Mouse (Mus musculus): ENCODE data around the gene A930033H14Rik. TPM values are rescaled to one million over a fixed set of nuclear protein-coding genes. Genes with fewer than 3 reads are reported as not detected.

The A930033H14Rik gene
- polyA plus RNA-seq, 1 experiment from 2014 or later: 2.0 TPM

DNA sequence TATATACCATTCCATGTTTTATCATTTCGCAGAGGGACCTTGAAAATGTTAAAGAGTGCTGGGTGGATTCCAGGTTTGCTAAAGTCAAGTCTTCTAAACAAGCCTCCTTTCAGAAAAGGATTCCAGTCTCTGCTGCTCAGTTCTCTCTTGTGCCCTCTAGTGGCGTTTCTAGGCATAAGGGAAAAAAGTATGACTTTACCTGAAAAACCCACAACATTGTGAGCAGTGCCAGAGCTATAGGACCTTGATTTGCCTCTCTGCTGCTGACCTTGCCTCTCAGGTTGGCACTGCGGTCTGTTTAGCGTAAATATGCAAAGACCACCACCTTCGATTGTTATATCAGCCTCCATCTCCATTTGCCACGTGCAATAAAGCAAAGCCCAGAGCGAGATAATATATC is 47.8 kb downstream of the A930033H14Rik start:
- H3K27ac ChIP-seq: no peak overlapping the region
- ATAC-seq (ENCODE audit: low FRiP score) (no peak), DNase-seq (ENCODE audit: low spot score) (peak; percentile 57)
- no peak overlapping the region for H3K4me2 ChIP-seq (replicated peaks)
- no peaks in the 10 kb centered on the region for H3K27me3 ChIP-seq (ENCODE audit: control insufficient read depth, insufficient read depth, low read length)
- H3K4me3 ChIP-seq (replicated peaks; ENCODE audit: low read length): no peak overlapping the region
- WGBS: 60% methylated on average over 7 of the region's 7 CpGs
- H3K9ac ChIP-seq: no peak overlapping the region
- no peaks in the 10 kb centered on the region for H3K4me1 ChIP-seq (replicated peaks; ENCODE audit: control insufficient read depth, insufficient read depth, low read length)
- peaks cover 9% of the 10 kb centered on the region; the same call in 1 of the 2 replicates for H3K9me3 ChIP-seq (ENCODE audit: control insufficient read depth, low read length)
- H3K36me3 ChIP-seq (replicated peaks; ENCODE audit: control insufficient read depth, insufficient read depth): no peaks in the 10 kb centered on the region

GRCm38 (mm10) chr10:69163216-69163615 is 49.7 kb downstream of the A930033H14Rik start:
- Histone ChIP-seq H3K9ac (no peak overlapping the region), H3K27ac (no peak overlapping the region), H3K36me3 (replicated peaks; ENCODE audit: control insufficient read depth, insufficient read depth) (no peaks in the 10 kb centered on the region), H3K4me1 (replicated peaks; ENCODE audit: control insufficient read depth, insufficient read depth, low read length) (no peaks in the 10 kb centered on the region), H3K4me2 (replicated peaks) (no peak overlapping the region), H3K4me3 (replicated peaks; ENCODE audit: low read length) (no peak overlapping the region), H3K27me3 (ENCODE audit: control insufficient read depth, insufficient read depth, low read length) (no peaks in the 10 kb centered on the region), H3K9me3 (ENCODE audit: control insufficient read depth, low read length) (peaks cover 9% of the 10 kb centered on the region; the same call in 1 of the 2 replicates)
- DNase-seq (ENCODE audit: low spot score) (no peak), ATAC-seq (ENCODE audit: low FRiP score) (no peak)
- 90% methylated on average over 5 of the region's 5 CpGs for WGBS

GRCm38 (mm10) chr10:69162577-69162976 is 50.3 kb downstream of the A930033H14Rik start:
- 90% methylated on average over 5 of the region's 5 CpGs for WGBS
- Histone ChIP-seq H3K36me3 (replicated peaks; ENCODE audit: control insufficient read depth, insufficient read depth) (no peaks in the 10 kb centered on the region), H3K9ac (no peak overlapping the region), H3K27ac (no peak overlapping the region), H3K4me1 (replicated peaks; ENCODE audit: control insufficient read depth, insufficient read depth, low read length) (no peaks in the 10 kb centered on the region), H3K4me3 (replicated peaks; ENCODE audit: low read length) (no peak overlapping the region), H3K4me2 (replicated peaks) (no peak overlapping the region), H3K9me3 (ENCODE audit: control insufficient read depth, low read length) (peaks cover 9% of the 10 kb centered on the region; the same call in 1 of the 2 replicates), H3K27me3 (ENCODE audit: control insufficient read depth, insufficient read depth, low read length) (no peaks in the 10 kb centered on the region)
- ATAC-seq (ENCODE audit: low FRiP score) (no peak), DNase-seq (ENCODE audit: low spot score) (no peak)

- Histone ChIP-seq H3K27ac (no peak overlapping the region), H3K27me3 (ENCODE audit: control insufficient read depth, insufficient read depth, low read length) (no peaks in the 10 kb centered on the region), H3K9ac (no peak overlapping the region), H3K4me2 (replicated peaks) (no peak overlapping the region), H3K9me3 (ENCODE audit: control insufficient read depth, low read length) (peaks cover 9% of the 10 kb centered on the region; the same call in 1 of the 2 replicates), H3K4me3 (replicated peaks; ENCODE audit: low read length) (no peak overlapping the region), H3K4me1 (replicated peaks; ENCODE audit: control insufficient read depth, insufficient read depth, low read length) (0 out of 2 replicates have a peak, but pooled peaks cover 3% of the 10 kb centered on the region), H3K36me3 (replicated peaks; ENCODE audit: control insufficient read depth, insufficient read depth) (no peaks in the 10 kb centered on the region)
- ATAC-seq (ENCODE audit: low FRiP score) (no peak), DNase-seq (ENCODE audit: low spot score) (no peak)
- WGBS: 83% methylated on average over 3 of the region's 3 CpGs
These were observed 51.4 kb downstream of the A930033H14Rik start for GRCm38 (mm10) chr10:69161503-69161902.

DNA sequence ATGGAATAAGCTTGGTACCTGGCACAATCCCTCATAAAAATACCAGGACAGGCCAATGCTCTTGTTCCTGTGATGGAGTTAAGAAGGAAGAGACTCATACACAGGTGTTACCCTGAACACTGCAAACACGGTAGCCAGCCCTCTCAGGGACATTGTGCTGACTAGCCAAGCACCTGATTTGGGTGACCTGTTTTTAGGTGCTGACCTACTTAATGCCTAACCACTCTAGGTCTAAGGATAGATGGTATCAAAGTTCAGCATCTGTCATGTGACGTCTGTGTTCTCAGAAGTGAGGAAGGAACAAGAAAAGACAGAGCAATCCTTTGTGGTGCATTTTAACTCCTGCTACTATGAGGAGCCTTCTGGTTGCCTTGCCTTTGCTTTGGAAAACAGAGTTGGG is 52.0 kb downstream of the A930033H14Rik start:
- Histone ChIP-seq H3K4me3 (replicated peaks; ENCODE audit: low read length) (no peak overlapping the region), H3K9ac (no peak overlapping the region), H3K9me3 (ENCODE audit: control insufficient read depth, low read length) (peaks cover 9% of the 10 kb centered on the region; the same call in 1 of the 2 replicates), H3K4me2 (replicated peaks) (no peak overlapping the region), H3K36me3 (replicated peaks; ENCODE audit: control insufficient read depth, insufficient read depth) (no peaks in the 10 kb centered on the region), H3K4me1 (replicated peaks; ENCODE audit: control insufficient read depth, insufficient read depth, low read length) (0 out of 2 replicates have a peak, but pooled peaks cover 5% of the 10 kb centered on the region), H3K27me3 (ENCODE audit: control insufficient read depth, insufficient read depth, low read length) (no peaks in the 10 kb centered on the region), H3K27ac (no peak overlapping the region)
- DNase-seq (ENCODE audit: low spot score): no peak
- ATAC-seq (ENCODE audit: low FRiP score): no peak
- 95% methylated on average over 2 of the region's 2 CpGs for WGBS

Other genes starting within 250 kb of the A930033H14Rik start
- 15.2 and 19.8 TPM in 2 replicates for gene Rhobtb1, start 61.7 kb downstream of the A930033H14Rik start, polyA plus RNA-seq (2014; fragmentation: Nextera tagmentation; extraction: Ambion mirVana)
- 83.3 and 89.3 TPM in 2 replicates for gene Cdk1, start 139.8 kb upstream of the A930033H14Rik start, polyA plus RNA-seq (2014; fragmentation: Nextera tagmentation; extraction: Ambion mirVana)
- 127 and 136 TPM in 2 replicates for gene Ank3, start 185.7 kb upstream of the A930033H14Rik start, polyA plus RNA-seq (2014; fragmentation: Nextera tagmentation; extraction: Ambion mirVana)

Measured in hindbrain, embryonic 14.5 days (tissue).